Mouse (Mus musculus): Measurements from ENCODE around the gene Ireb2. TPM values are rescaled to one million over a fixed set of nuclear protein-coding genes. Genes with fewer than 3 reads are reported as not detected.
"Not testable (repeated sequence)": the region's sequence is repeated elsewhere in the genome, so short reads cannot be mapped to it uniquely, and the experiment has no call there.

Gene Ireb2
- polyA plus RNA-seq, 1 experiment from 2014 or later = 66.0 TPM

GRCm38 (mm10) chr9:54949465-54949864 lies 85.9 kb downstream of the Ireb2 start:
- no peak for DNase-seq (ENCODE audit: low spot score)
- H3K4me2 ChIP-seq (replicated peaks; ENCODE audit: low read depth, low read length) = no peak overlapping the region
- H3K4me3 ChIP-seq (ENCODE audit: low read depth, low read length) = no peak overlapping the region
- H3K36me3 ChIP-seq (ENCODE audit: control insufficient read depth, insufficient read depth, low read length) = no peaks in the 10 kb centered on the region
- no peaks in the 10 kb centered on the region for H3K9me3 ChIP-seq (ENCODE audit: control insufficient read depth, low read length)
- no peak for ATAC-seq (ENCODE audit: low FRiP score)
- H3K27me3 ChIP-seq (ENCODE audit: control insufficient read depth, insufficient read depth, low read length) = no peaks in the 10 kb centered on the region
- no peak overlapping the region for H3K27ac ChIP-seq (ENCODE audit: low read depth, low read length)
- no peaks in the 10 kb centered on the region; the same call in 1 of the 2 replicates for H3K4me1 ChIP-seq (replicated peaks; ENCODE audit: control insufficient read depth, insufficient read depth, low read length)
- no peak overlapping the region for H3K9ac ChIP-seq (ENCODE audit: low read depth, low read length)

- Histone ChIP-seq H3K9ac (ENCODE audit: low read depth, low read length) (peak overlapping the region; percentile 76), H3K27ac (ENCODE audit: low read depth, low read length) (0 out of 2 replicates have a peak overlapping the region, but pooled peaks have one; percentile 6), H3K4me3 (ENCODE audit: low read depth, low read length) (peak overlapping the region; percentile 81), H3K4me2 (replicated peaks; ENCODE audit: low read depth, low read length) (peak overlapping the region; percentile 74; the same call in 1 of the 2 replicates)
- H3K27me3 ChIP-seq (ENCODE audit: control insufficient read depth, insufficient read depth, low read length); H3K36me3 ChIP-seq (ENCODE audit: control insufficient read depth, insufficient read depth, low read length); DNase-seq (ENCODE audit: low spot score); H3K4me1 ChIP-seq (replicated peaks; ENCODE audit: control insufficient read depth, insufficient read depth, low read length); H3K9me3 ChIP-seq (ENCODE audit: control insufficient read depth, low read length): not testable (repeated sequence)
- 53% methylated on average over 8 of the region's 8 CpGs for WGBS
- peak; percentile 55; the same call in 1 of the 2 replicates for ATAC-seq (ENCODE audit: low FRiP score)
These were observed 86.6 kb downstream of the Ireb2 start for GRCm38 (mm10) chr9:54950162-54950561.

GRCm38 (mm10) chr9:54950575-54951321 lies 87.2 kb downstream of the Ireb2 start, which contains the start of the genes Psma4 and AY074887:
Gene Psma4 (plus strand): TSS chr9:54950790.
Gene AY074887 (minus strand): TSS chr9:54950998.
- peak within 1 kb of the TSS; percentile 74 for H3K4me2 ChIP-seq (replicated peaks; ENCODE audit: low read depth, low read length)
- H3K9ac ChIP-seq (ENCODE audit: low read depth, low read length) = peak within 1 kb of the TSS; percentile 76
- peak within 1 kb of the TSS; percentile 81 for H3K4me3 ChIP-seq (ENCODE audit: low read depth, low read length)
- ATAC-seq (ENCODE audit: low FRiP score) (peak; percentile 100), DNase-seq (ENCODE audit: low spot score) (peak; percentile 95)
- 0% methylated on average over 58 of the region's 65 CpGs for WGBS
- peak within 1 kb of the TSS; percentile 93 for H3K27ac ChIP-seq (ENCODE audit: low read depth, low read length)
- no peaks in the 10 kb centered on the region for H3K36me3 ChIP-seq (ENCODE audit: control insufficient read depth, insufficient read depth, low read length)
- no peaks in the 10 kb centered on the region; the same call in 1 of the 2 replicates for H3K4me1 ChIP-seq (replicated peaks; ENCODE audit: control insufficient read depth, insufficient read depth, low read length)
- H3K9me3 ChIP-seq (ENCODE audit: control insufficient read depth, low read length) = no peaks in the 10 kb centered on the region
- no peaks in the 10 kb centered on the region for H3K27me3 ChIP-seq (ENCODE audit: control insufficient read depth, insufficient read depth, low read length)

GRCm38 (mm10) chr9:54961059-54961458 lies 97.5 kb downstream of the Ireb2 start:
- Histone ChIP-seq H3K4me3 (ENCODE audit: low read depth, low read length) (no peak overlapping the region), H3K4me2 (replicated peaks; ENCODE audit: low read depth, low read length) (no peak overlapping the region), H3K4me1 (replicated peaks; ENCODE audit: control insufficient read depth, insufficient read depth, low read length) (no peaks in the 10 kb centered on the region), H3K27ac (ENCODE audit: low read depth, low read length) (no peak overlapping the region), H3K9ac (ENCODE audit: low read depth, low read length) (no peak overlapping the region), H3K9me3 (ENCODE audit: control insufficient read depth, low read length) (no peaks in the 10 kb centered on the region), H3K27me3 (ENCODE audit: control insufficient read depth, insufficient read depth, low read length) (no peaks in the 10 kb centered on the region), H3K36me3 (ENCODE audit: control insufficient read depth, insufficient read depth, low read length) (0 out of 2 replicates have a peak, but pooled peaks cover 2% of the 10 kb centered on the region)
- ATAC-seq (ENCODE audit: low FRiP score) = no peak
- 96% methylated on average over 4 of the region's 4 CpGs for WGBS
- no peak for DNase-seq (ENCODE audit: low spot score)

Other genes starting within 250 kb of the Ireb2 start
- gene Acsbg1, start 201.9 kb upstream of the Ireb2 start, polyA plus RNA-seq (2014; fragmentation: Nextera tagmentation; extraction: Ambion mirVana) = 6.3 and 7.1 TPM in 2 replicates
- gene Dnaja4, start 164.9 kb upstream of the Ireb2 start, polyA plus RNA-seq (2014; fragmentation: Nextera tagmentation; extraction: Ambion mirVana) = 5.6 and 6.1 TPM in 2 replicates
- 155 and 176 TPM in 2 replicates for gene Wdr61, start 129.3 kb upstream of the Ireb2 start, polyA plus RNA-seq (2014; fragmentation: Nextera tagmentation; extraction: Ambion mirVana)
- 1,117 and 1,232 TPM in 2 replicates for gene Crabp1, start 99.0 kb upstream of the Ireb2 start, polyA plus RNA-seq (2014; fragmentation: Nextera tagmentation; extraction: Ambion mirVana)
- gene Hykk, start 53.5 kb downstream of the Ireb2 start, polyA plus RNA-seq (2014; fragmentation: Nextera tagmentation; extraction: Ambion mirVana) = 4.2 and 5.6 TPM in 2 replicates
- 340 TPM in 2 replicates for gene Psma4, start 87.0 kb downstream of the Ireb2 start, polyA plus RNA-seq (2014; fragmentation: Nextera tagmentation; extraction: Ambion mirVana)
- 1.2 TPM in 2 replicates for gene AY074887, start 87.2 kb downstream of the Ireb2 start, polyA plus RNA-seq (2014; fragmentation: Nextera tagmentation; extraction: Ambion mirVana)
- 4.9 and 5.4 TPM in 2 replicates for gene Chrna5, start 117.1 kb downstream of the Ireb2 start, polyA plus RNA-seq (2014; fragmentation: Nextera tagmentation; extraction: Ambion mirVana)
- gene Chrna3, start 162.8 kb downstream of the Ireb2 start, polyA plus RNA-seq (2014; fragmentation: Nextera tagmentation; extraction: Ambion mirVana) = 25.0 and 26.4 TPM in 2 replicates
- 3.2 and 3.9 TPM in 2 replicates for gene Chrnb4, start 185.0 kb downstream of the Ireb2 start, polyA plus RNA-seq (2014; fragmentation: Nextera tagmentation; extraction: Ambion mirVana)